Mouse (Mus musculus): ENCODE results near the gene Ndufc1.
"Not testable (repeated sequence)": the region's sequence is repeated elsewhere in the genome, so short reads cannot be mapped to it uniquely, and the experiment has no call there.

The Ndufc1 gene

DNA sequence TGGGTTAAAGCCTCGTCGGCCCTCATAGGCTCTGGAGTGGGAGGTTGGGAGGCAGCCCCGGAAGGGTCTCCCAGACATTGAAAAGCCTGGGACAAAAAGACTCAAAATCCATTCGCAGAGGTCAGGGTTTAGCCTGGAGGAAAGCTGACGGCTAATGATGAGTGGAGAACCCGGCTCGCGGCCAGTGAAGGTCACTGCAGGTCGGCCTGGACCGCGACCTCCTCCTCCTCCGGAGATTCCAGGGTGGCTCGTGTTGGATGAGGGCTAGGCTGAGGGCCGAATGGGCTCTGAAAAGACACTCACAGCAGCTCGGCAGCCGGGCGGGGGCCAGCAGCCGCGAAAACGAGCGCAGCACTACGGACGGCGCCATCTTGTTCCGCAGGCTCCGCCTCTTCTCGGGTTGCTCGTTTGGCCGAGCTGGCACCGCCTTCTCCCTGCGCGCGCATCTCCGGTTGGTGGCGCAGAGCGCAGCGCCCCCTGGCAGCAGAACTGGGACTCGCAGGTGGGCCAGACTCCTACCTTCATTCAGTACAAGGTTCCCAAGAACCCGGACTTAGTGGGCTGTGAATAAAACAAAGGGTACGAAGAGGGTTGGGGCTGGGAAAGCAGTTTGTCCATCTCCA lies at the start of gene Ndufc1:
Ndufc1 (minus strand) TSS at position 428 of the 623 bp plus-strand sequence.
- peak; percentile 98 to 100 for DNase-seq (ENCODE audit: low spot score in 2 of 2)

DNA sequence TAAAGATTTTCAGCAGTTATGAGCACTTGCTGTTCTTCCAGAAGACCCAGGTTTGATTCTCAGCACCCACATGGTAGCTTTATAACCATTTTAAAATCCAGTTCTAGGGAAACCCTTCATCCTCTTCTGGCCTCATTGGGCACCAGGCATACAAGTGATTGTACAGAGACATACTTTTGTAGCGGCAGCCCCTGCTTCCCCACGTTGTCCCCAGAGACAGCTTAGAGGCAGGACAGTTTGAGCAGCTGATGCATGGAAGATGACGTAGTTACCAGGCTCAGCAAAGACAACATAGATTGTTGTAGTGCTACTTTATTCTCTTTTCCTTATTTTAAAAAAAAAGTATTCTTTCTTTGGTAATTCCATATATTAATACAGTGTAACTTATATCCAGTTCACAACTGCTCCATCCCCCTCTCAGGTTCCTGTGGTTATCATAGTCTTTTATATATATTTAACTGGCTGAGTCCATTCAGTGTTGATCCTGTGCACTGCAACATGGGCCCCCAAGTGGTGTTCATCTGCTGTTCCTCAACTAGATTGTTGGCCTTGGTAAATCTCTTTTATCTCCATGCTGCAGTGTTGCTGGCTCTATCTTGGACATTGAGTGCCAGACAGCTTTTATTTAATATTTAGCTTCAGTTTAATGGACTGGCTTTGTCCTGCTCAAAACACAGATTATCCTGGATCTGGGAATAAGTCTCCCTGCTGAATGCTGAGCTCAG lies 26.2 kb upstream of the Ndufc1 start:
- DNase-seq (ENCODE audit: low spot score in 2 of 2): no peak

DNA sequence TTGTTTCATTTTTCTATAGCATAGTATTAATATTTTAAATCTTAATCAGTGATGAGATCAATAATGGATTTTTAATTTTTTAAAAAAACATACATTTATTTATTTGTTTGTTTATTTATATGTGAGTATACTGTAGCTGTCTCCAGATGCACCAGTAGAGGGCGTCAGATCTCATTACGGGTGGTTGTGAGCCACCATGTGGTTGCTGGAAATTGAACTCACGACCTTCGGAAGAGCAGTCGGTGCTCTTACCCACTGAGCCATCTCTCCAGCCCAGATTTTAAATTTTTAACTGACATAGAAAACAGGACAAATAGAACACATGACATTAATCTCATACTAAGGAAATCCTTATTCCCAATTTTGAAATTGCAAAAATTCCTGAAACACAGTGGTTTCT lies 25.6 kb upstream of the Ndufc1 start:
- DNase-seq (ENCODE audit: low spot score in 2 of 2): not testable (repeated sequence)

DNA sequence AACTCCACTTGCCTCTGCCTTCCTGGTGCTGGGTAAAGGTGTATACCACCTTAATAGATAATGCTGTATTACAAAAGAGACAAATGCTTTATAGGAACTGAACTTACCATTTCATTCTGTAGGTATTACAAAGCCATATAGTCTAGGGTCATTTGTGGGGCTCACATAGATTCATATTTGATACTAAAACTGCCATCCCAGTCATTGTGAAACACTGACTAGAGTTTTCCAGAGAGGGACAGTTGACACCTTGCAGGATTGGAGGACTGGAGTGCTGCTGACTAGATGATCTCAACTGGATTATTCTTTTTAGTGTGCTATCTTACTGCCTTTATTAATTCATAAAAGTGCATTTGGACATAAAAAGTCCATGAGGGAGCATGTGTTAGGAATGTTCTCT lies 16.6 kb upstream of the Ndufc1 start:
- DNase-seq (ENCODE audit: low spot score in 2 of 2): no peak

DNA sequence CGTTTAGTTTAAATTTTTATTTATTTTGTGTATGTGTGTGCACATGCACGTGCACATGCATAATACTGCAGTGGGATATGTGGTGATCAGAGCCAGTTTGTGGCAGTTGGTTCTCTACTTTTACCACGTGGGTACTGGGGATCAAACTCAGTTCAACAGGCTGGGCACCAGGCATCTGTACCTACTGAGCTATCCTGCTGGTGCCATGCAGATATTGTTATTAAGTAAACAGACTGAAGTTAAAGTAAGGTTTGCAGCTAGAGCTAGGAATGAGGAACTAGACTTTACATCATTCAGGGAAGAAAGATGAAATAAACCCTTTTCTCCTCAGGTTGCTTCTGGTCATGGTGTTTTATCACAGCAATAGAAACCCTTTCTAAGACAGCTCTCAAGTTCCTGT lies 13.1 kb upstream of the Ndufc1 start:
- DNase-seq (ENCODE audit: low spot score in 2 of 2): no peak

GRCm38 (mm10) chr3:51417966-51418365 lies 9.2 kb upstream of the Ndufc1 start:
- no peak for DNase-seq (ENCODE audit: low spot score in 2 of 2)

GRCm38 (mm10) chr3:51417485-51417884 lies 8.7 kb upstream of the Ndufc1 start:
- no peak for DNase-seq (ENCODE audit: low spot score in 2 of 2)

- DNase-seq (ENCODE audit: low spot score in 2 of 2): no peak
These were observed 8.3 kb upstream of the Ndufc1 start for GRCm38 (mm10) chr3:51417135-51417458.

- DNase-seq (ENCODE audit: low spot score in 2 of 2): peak; percentile 45 to 81
These were observed 7.8 kb upstream of the Ndufc1 start for GRCm38 (mm10) chr3:51416364-51417134.

DNA sequence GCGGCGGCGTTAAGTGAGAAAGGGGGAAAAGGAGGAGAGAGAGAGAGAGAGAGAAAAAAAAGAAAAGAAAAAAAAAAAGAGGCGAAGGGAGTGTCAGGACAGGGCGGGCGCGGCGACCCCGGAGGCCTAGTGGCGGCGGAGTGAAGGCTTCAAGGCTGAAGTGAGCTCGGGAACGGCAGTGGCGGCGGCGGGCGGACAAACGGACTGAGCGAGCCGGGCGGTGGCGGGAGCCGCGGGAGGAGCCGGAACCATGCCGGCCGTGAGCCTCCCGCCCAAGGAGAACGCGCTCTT lies 7.2 kb upstream of the Ndufc1 start:
- no peak for DNase-seq (ENCODE audit: low spot score in 2 of 2)

DNA sequence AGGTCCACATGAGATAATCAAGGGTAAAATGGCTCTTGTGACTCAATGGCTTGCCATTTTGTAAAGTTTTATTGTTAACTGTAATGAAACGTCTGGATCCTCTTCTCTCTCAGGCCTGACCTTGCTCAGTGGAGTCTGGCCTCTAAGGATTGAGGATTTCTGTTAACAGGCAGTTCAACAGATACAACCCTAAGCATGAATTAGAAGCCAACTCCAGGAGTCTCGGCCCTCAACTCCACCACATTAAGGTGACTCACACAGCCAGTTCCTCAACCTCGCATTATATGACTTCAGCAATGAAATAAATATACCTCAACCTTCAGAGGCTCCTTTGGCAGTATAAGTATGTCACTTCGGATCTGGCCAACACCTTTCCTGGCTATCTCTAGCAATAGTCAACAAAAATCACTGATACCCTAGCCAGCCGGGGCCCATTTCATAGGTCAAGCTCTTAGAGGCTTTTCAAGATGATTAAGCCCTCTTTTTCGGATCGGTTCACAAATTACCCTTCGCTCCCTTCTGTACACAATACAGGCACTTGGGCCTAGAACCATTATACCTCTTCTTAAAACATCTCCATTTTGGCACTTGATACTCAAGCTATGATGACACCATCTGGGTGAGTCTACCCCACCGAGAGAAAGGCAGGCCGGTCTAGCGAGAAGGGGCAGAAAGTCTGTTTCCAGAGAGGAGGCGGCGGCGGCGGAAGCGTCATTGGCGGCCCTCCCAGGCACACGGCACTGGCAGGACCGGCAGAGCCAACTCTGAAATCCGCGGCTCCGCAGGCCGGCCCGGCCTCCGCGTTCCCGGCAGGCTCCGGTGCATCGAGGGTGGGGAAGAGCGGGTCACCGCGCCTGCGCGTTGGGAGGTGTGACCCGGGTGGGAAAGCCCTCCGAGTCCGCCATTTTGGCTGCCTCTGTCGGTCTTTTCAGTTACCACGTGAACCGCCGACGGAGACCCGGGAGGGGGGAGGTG lies 6.6 kb upstream of the Ndufc1 start, which contains the start of gene Naa15:
Naa15 (plus strand) TSS at position 51 of the 975 bp plus-strand sequence.
- peak; percentile 95 to 98 for DNase-seq (ENCODE audit: low spot score in 2 of 2)

GRCm38 (mm10) chr3:51413276-51413675 lies 4.5 kb upstream of the Ndufc1 start:
- DNase-seq (ENCODE audit: low spot score in 2 of 2): no peak

GRCm38 (mm10) chr3:51412457-51412856 lies 3.7 kb upstream of the Ndufc1 start:
- DNase-seq (ENCODE audit: low spot score in 2 of 2): no peak

DNA sequence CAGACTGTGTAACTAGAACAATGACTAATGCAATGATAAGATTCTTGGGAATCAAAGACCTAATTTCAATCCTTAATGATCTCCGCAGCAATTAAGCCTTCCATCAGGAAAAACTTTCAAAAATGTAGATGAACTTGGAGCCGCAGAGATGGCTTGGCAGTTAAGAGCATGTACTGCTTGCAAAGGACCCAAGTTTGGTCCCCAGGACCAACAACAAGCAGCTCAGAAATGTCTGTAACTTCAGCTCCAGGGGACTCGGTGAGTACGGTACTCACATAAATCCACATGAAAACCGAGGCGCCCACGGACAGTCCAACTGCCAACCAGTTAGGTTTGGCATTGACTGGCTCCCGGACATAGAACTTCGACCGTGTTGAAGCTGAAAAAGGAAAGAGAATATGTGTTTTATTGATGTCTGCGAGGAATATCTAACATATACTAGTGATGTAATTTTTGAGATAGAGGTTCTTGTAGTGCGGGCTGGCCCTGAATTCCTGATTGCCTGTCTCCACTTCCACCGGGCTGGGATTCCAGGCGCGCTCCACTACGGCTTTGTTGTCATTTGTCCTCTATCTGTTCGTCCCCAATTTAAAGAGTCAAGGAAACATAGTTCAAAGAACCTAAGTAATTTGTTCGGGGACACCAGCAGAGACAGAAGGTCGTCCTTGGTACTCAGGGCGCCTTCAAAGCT lies 773 bp downstream of the Ndufc1 start:
- no peak for DNase-seq (ENCODE audit: low spot score in 2 of 2)

GRCm38 (mm10) chr3:51402628-51403027 lies 6.2 kb downstream of the Ndufc1 start:
- no peak for DNase-seq (ENCODE audit: low spot score in 2 of 2)

- not testable (repeated sequence) for DNase-seq (ENCODE audit: low spot score in 2 of 2)
These were observed 6.7 kb downstream of the Ndufc1 start for GRCm38 (mm10) chr3:51402054-51402453.

- DNase-seq (ENCODE audit: low spot score in 2 of 2): no peak
These were observed 8.1 kb downstream of the Ndufc1 start for GRCm38 (mm10) chr3:51400682-51401081.

DNA sequence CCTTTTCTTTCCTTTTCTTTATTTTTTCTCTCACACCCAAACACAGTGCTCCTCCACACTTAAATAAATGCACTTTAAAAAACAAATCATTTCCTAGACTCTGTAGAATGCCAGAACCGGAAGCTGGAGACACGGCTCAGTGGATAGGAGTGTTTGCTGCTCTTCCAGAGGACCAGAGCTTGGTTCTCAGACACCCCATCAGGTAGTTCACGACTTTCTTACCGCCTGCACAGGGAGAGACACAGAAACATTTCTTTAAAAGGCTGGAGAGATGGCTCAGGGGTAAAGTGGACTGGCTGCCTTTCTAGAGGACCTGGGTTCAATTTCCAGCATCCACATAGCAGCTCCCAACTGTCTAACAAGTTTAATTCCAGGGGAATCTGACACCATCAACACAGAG lies 9.3 kb downstream of the Ndufc1 start:
- no peak for DNase-seq (ENCODE audit: low spot score in 2 of 2)

DNA sequence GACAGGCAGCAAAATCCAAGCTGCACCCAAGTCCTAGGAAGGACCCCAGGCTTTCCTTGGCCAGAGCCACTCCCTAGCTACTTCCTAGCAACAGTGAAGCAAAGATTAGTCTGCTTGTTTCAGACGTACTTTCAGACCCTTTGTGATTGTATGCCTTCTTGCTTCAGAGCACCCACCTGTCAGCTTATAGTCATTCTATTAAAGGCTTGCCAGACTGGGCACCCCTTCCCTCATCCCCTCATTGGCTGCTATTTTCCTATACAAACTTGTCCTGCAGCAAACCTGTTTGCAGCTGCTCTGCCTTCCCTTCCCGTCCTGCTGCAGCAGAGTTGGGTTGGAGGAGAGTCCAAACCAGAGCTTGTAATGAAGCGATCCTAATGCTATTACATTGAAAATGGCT lies 10.1 kb downstream of the Ndufc1 start:
- DNase-seq (ENCODE audit: low spot score in 2 of 2): no peak

GRCm38 (mm10) chr3:51397700-51398299 lies 11.0 kb downstream of the Ndufc1 start:
- DNase-seq (ENCODE audit: low spot score in 2 of 2): no peak
